Mouse (Mus musculus) CH12.LX (cell line): ENCODE data around the gene Cldn13. TPM values are rescaled to one million over a fixed set of nuclear protein-coding genes. Genes with fewer than 3 reads are reported as not detected.
A peak's percentile ranks its signal among the peaks of the same experiment; 100 is the strongest.

ENCODE experiments used
- DNase-seq: peaks from one replicate; pipeline ENCODE4 v3.0.0-alpha.2; 2013; ENCODE audit errors: extremely low read depth
- H3K27ac ChIP-seq: 2 replicates; pipeline ENCODE4 v1.5.1; 2012; ENCODE audit warnings: low read depth, mild to moderate bottlenecking, control low read depth, moderate library complexity; ENCODE audit not compliant: insufficient read depth
- H3K27me3 ChIP-seq: replicated peaks from 2 replicates; pipeline ENCODE3; 2012; ENCODE audit warnings: inconsistent platforms
- H3K36me3 ChIP-seq, 2 experiments: replicated peaks in 1 of 2; 2 replicates each; pipeline versions ENCODE3 to v1.6.1; 2012; ENCODE audit warnings: inconsistent platforms in 1 of 2, low read length in 1 of 2, mild to moderate bottlenecking in 1 of 2, mixed read lengths in 1 of 2, moderate library complexity in 1 of 2; ENCODE audit not compliant: control insufficient read depth in 1 of 2, insufficient read depth in 1 of 2
- H3K4me1 ChIP-seq, 2 experiments: 2 replicates each; pipeline ENCODE4 v1.6.1; 2012; ENCODE audit warnings: inconsistent platforms in 1 of 2, moderate library complexity in 1 of 2; ENCODE audit not compliant: insufficient read depth in 2 of 2, control insufficient read depth in 1 of 2
- H3K4me2 ChIP-seq: 2 replicates; pipeline ENCODE4 v1.6.1; 2012; ENCODE audit warnings: low read depth, mild to moderate bottlenecking, control low read depth; ENCODE audit not compliant: poor library complexity, insufficient read depth, severe bottlenecking
- H3K4me3 ChIP-seq, 3 experiments: fragments of 150-350 bp in 1 of 3; sonication (generic) in 1 of 3; replicated peaks in 1 of 3; 2 replicates each; pipeline versions ENCODE3 to v1.5.1; 2011 to 2012; ENCODE audit warnings: low read depth in 2 of 3, low read length in 2 of 3, mild to moderate bottlenecking in 2 of 3, moderate library complexity in 2 of 3, control low read depth in 1 of 3, improper control_type of control experiment in 1 of 3, inconsistent platforms in 1 of 3, mixed read lengths in 1 of 3; ENCODE audit not compliant: poor library complexity in 1 of 3
- H3K79me2 ChIP-seq: replicated peaks from 2 replicates; pipeline ENCODE4 v1.6.1; 2012; ENCODE audit warnings: mild to moderate bottlenecking, moderate library complexity; ENCODE audit not compliant: control insufficient read depth, poor library complexity, insufficient read depth, severe bottlenecking; ENCODE audit errors: extremely low read depth
- H3K9ac ChIP-seq: 2 replicates; pipeline ENCODE4 v1.6.1; 2012; ENCODE audit warnings: low read depth, mild to moderate bottlenecking, control low read depth, moderate library complexity; ENCODE audit not compliant: insufficient read depth
- H3K9me3 ChIP-seq: replicated peaks from 2 replicates; pipeline ENCODE3; 2012; ENCODE audit warnings: low read length, inconsistent platforms, mixed read lengths
- CTCF ChIP-seq, 2 experiments: IDR thresholded peaks in 1 of 2; conservative IDR thresholded peaks in 1 of 2; 2 replicates each; pipeline ENCODE4 v1.5.1; 2011 to 2012; ENCODE audit warnings: low read depth in 2 of 2, low read length in 2 of 2, improper control_type of control experiment in 1 of 2, inconsistent platforms in 1 of 2, mild to moderate bottlenecking in 1 of 2, moderate library complexity in 1 of 2
- E2F4 ChIP-seq: IDR thresholded peaks from 2 replicates; pipeline ENCODE4 v1.6.1; 2011; ENCODE audit warnings: low read depth, low read length, improper control_type of control experiment; ENCODE audit not compliant: insufficient replicate concordance
- GABPA ChIP-seq: IDR thresholded peaks from 2 replicates; pipeline ENCODE4 v1.6.1; 2012; ENCODE audit warnings: low read depth, low read length, improper control_type of control experiment, inconsistent platforms; ENCODE audit not compliant: insufficient replicate concordance
- HCFC1 ChIP-seq: IDR thresholded peaks from 2 replicates; pipeline ENCODE4 v1.6.1; 2012; ENCODE audit warnings: low read depth, mild to moderate bottlenecking, inconsistent platforms, low read length, improper control_type of control experiment
- JUN ChIP-seq: IDR thresholded peaks from 2 replicates; pipeline ENCODE4 v1.6.1; 2011; ENCODE audit warnings: low read depth, mild to moderate bottlenecking, low read length, improper control_type of control experiment, moderate library complexity; ENCODE audit not compliant: insufficient read depth
- KAT2A ChIP-seq: IDR thresholded peaks from 2 replicates; pipeline ENCODE4 v1.6.1; 2012; ENCODE audit warnings: low read length, improper control_type of control experiment, inconsistent platforms; ENCODE audit not compliant: insufficient replicate concordance
- MAFK ChIP-seq: IDR thresholded peaks from 2 replicates; pipeline ENCODE4 v1.6.1; 2011; ENCODE audit warnings: low read length, improper control_type of control experiment; ENCODE audit not compliant: insufficient replicate concordance
- MEF2A ChIP-seq: IDR thresholded peaks from 2 replicates; pipeline ENCODE4 v1.6.1; 2014; ENCODE audit warnings: low read depth, mild to moderate bottlenecking, inconsistent platforms, low read length, improper control_type of control experiment, borderline replicate concordance
- MXI1 ChIP-seq: IDR thresholded peaks from 2 replicates; pipeline ENCODE4 v1.6.1; 2011; ENCODE audit warnings: mild to moderate bottlenecking, low read depth, low read length, improper control_type of control experiment
- NELFE ChIP-seq: IDR thresholded peaks from 2 replicates; pipeline ENCODE4 v1.6.1; 2011; ENCODE audit warnings: low read depth, low read length, improper control_type of control experiment
- PAX5 ChIP-seq: IDR thresholded peaks from 2 replicates; pipeline ENCODE4 v1.6.1; 2012; ENCODE audit warnings: low read length, inconsistent platforms, mixed read lengths
- POLR2A ChIP-seq: IDR thresholded peaks from 2 replicates; pipeline ENCODE4 v1.6.1; 2011; ENCODE audit warnings: low read depth, mild to moderate bottlenecking, improper control_type of control experiment, low read length
- RCOR1 ChIP-seq: conservative IDR thresholded peaks from 2 replicates; pipeline ENCODE4 v1.6.1; 2012; ENCODE audit warnings: low read depth, mild to moderate bottlenecking, inconsistent platforms, low read length, improper control_type of control experiment
- SMC3 ChIP-seq: IDR thresholded peaks from 2 replicates; pipeline ENCODE4 v1.6.1; 2011; ENCODE audit warnings: low read depth, low read length, improper control_type of control experiment
- UBTF ChIP-seq: IDR thresholded peaks from 2 replicates; pipeline ENCODE4 v1.6.1; 2012; ENCODE audit warnings: low read depth, mild to moderate bottlenecking, inconsistent platforms, low read length, improper control_type of control experiment, moderate library complexity
- USF2 ChIP-seq: conservative IDR thresholded peaks from 2 replicates; pipeline ENCODE4 v1.6.1; 2011; ENCODE audit warnings: low read depth, low read length, improper control_type of control experiment
- ZC3H11A ChIP-seq: IDR thresholded peaks from 2 replicates; pipeline ENCODE4 v1.6.1; 2012; ENCODE audit warnings: low read depth, mild to moderate bottlenecking, inconsistent platforms, low read length, improper control_type of control experiment
- ZKSCAN1 ChIP-seq: IDR thresholded peaks from 2 replicates; pipeline ENCODE4 v1.6.1; 2012; ENCODE audit warnings: low read depth, inconsistent platforms, low read length, improper control_type of control experiment, borderline replicate concordance
- ZMIZ1 ChIP-seq: IDR thresholded peaks from 2 replicates; pipeline ENCODE4 v1.6.1; 2012; ENCODE audit warnings: low read depth, mild to moderate bottlenecking, inconsistent platforms, low read length, improper control_type of control experiment
- ZNF384 ChIP-seq: IDR thresholded peaks from 2 replicates; pipeline ENCODE4 v1.6.1; 2012; ENCODE audit warnings: low read depth, low read length, improper control_type of control experiment, inconsistent platforms
- dilution Hi-C: fragments of 300-500 bp; cut with MboI; formaldehyde crosslinking; loops from 2 replicates; pipeline ENCODE4 v1.14.3; 2020; ENCODE audit warnings: low sequenced_read_pairs; ENCODE audit not compliant: extremely low pct_unique_long_range_greater_than_20kb, extremely low pct_ligation_motif_present
- in situ Hi-C: fragments of 300-500 bp; cut with MboI; formaldehyde crosslinking; loops from 3 replicates; pipeline ENCODE4 v1.14.3; 2019; ENCODE audit warnings: low sequenced_read_pairs, low pct_ligation_motif_present, low pct_unique_long_range_greater_than_20kb, mixed read lengths
- polyA plus RNA-seq: library from polyadenylated mRNA; unstranded; fragments of >175 nt; gene quantifications from 2 replicates; pipeline ENCODE4 v1.2.1, GENCODE M21; 2012; ENCODE audit warnings: low read depth; ENCODE audit not compliant: insufficient read length
- total RNA-seq, 2 experiments: library from RNA; depleted of rRNA; stranded (reverse); fragments of 300-350 nt in 1 of 2; fragments of >200 nt in 1 of 2; gene quantifications; 2 replicates each; pipeline ENCODE4 v1.2.3; 2012 to 2014

Cldn13 gene
- total and polyA plus RNA-seq, 3 experiments = not detected

DNA sequence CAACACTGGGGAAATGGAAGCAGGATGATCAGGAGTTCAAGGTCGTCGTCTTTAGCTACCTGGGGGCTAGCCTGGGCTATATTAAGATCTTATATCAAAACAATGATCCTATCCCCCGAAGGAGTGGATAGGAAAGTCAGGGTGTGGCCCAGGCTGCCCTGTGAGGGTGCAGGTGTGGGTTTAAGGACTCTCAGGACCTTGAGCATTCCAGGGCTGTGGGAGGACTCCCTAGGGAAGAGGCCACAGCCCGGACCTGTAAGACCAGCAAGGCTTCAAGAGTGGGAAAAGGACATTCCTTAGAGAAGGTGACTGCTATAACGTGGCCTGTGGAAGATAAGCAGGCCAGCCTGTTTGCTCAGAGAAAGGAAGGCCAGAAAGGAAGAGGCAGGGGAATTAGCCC lies 28.9 kb upstream of the Cldn13 start:
- Histone ChIP-seq H3K9me3 (peaks cover 2% of the 10 kb centered on the region), H3K4me3 (no peak overlapping the region), H3K79me2 (no peaks in the 10 kb centered on the region), H3K4me2 (no peak overlapping the region), H3K27ac (no peak overlapping the region), H3K36me3 (no peaks in the 10 kb centered on the region), H3K4me1 (peaks cover 12 to 42% of the 10 kb centered on the region in 2 experiments; a peak in 3 of 4 replicates), H3K27me3 (peaks cover 5% of the 10 kb centered on the region), H3K9ac (no peak overlapping the region)
- in situ Hi-C loops = no loop called here
- dilution Hi-C loops = no loop called here
- TF ChIP-seq MAFK (no peak), SMC3 (no peak), KAT2A (no peak), GABPA (no peak), USF2 (no peak), JUN (no peak), CTCF (conservative IDR thresholded peaks at IDR 0.05 in 1 of 2, IDR thresholded peaks at IDR 0.05 in 1 of 2; ENCODE audit: low read depth in 2 of 2, low read length in 2 of 2) (no peak), HCFC1 (no peak), ZMIZ1 (no peak), UBTF (no peak), PAX5 (no peak), ZKSCAN1 (no peak), E2F4 (no peak), ZNF384 (no peak), NELFE (no peak), ZC3H11A (no peak), RCOR1 (no peak), MXI1 (no peak), POLR2A (no peak)
- DNase-seq = no peak

- Histone ChIP-seq H3K27me3 (peaks cover 5% of the 10 kb centered on the region), H3K9ac (no peak overlapping the region), H3K9me3 (peaks cover 2% of the 10 kb centered on the region), H3K79me2 (no peaks in the 10 kb centered on the region), H3K4me1 (peaks cover 12 to 39% of the 10 kb centered on the region in 2 experiments; a peak in 3 of 4 replicates), H3K4me3 (no peak overlapping the region), H3K36me3 (no peaks in the 10 kb centered on the region), H3K4me2 (no peak overlapping the region), H3K27ac (no peak overlapping the region)
- in situ Hi-C loops = no loop called here
- peak; percentile 41; the same call in 1 of the 2 replicates for TF ChIP-seq JUN
- peak; percentile 78 for TF ChIP-seq MEF2A
- TF ChIP-seq KAT2A = no peak
- DNase-seq = no peak
- dilution Hi-C loops = no loop called here
Measured at GRCm38 (mm10) chr5:134942740-134943139, 27.4 kb upstream of the Cldn13 start.
